Mouse (Mus musculus) adrenal gland, adult 8-10 months (tissue): ENCODE measurements around the gene Me1. TPM values are rescaled to one million over a fixed set of nuclear protein-coding genes. Genes with fewer than 3 reads are reported as not detected.

Experiments
- DNase-seq: peaks from one replicate; pipeline ENCODE4 v3.0.0; 2022
- total RNA-seq, 4 experiments: library from RNA; stranded (reverse); gene quantifications; 2 replicates each; pipeline ENCODE4 v1.2.4; 2022

Gene Me1
- total RNA-seq, 4 experiments from 2014 or later: 1,151 to 1,951 (median 1,592) TPM

DNA sequence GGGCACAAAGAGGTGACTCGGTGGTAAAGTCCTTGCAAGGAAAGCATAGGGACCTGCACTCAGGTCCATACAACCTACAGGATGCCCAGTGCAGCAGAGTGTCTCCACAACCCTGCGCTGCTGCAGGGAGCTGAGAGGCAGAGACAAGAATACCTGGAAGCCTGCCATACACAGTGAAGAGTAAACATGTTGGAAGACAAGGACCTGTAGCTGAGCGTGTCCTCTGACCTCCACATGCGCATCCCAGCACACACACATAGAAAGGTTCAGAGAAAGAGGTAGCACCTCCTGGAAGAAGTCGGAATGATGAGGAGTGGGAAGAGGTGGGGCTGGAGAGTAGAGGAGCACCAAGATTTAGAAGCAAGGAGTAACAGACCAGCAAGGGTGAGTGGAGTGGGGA, 161.7 kb downstream of the Me1 start:
- no peak for DNase-seq

Other genes starting within 250 kb of the Me1 start
- 1 to 10 TPM; 1.9 to 4.2 (median 3.5) TPM for gene Ube2cbp, start 231.0 kb downstream of the Me1 start, total RNA-seq
- gene Dop1a, start 228.8 kb downstream of the Me1 start, total RNA-seq: 10 to 100 TPM; 24.8 to 43.2 (median 32.0) TPM
- 10 to 100 TPM; 37.2 to 94.7 (median 56.6) TPM for gene Pgm3, start 124.1 kb downstream of the Me1 start, total RNA-seq
- 10 to 100 TPM in 1 of 4 experiments, 1 to 10 TPM in 3; 4.2 to 17.0 (median 6.2) TPM for gene Rwdd2a, start 124.0 kb downstream of the Me1 start, total RNA-seq
- gene Prss35, start 47.7 kb upstream of the Me1 start, total RNA-seq: 100 to 1,000 TPM; 111 to 703 (median 400) TPM
- gene Snap91, start 184.7 kb upstream of the Me1 start, total RNA-seq: 10 to 100 TPM; 34.0 to 69.5 (median 52.3) TPM